Mouse (Mus musculus) CD4-positive helper T cell, adult 2 months (primary cell): ENCODE measurements around the gene Lin37.
A peak's percentile ranks its signal among the peaks of the same experiment; 100 is the strongest.

ENCODE experiments used
- DNase-seq: peaks from one replicate; pipeline ENCODE4 v3.0.0-alpha.2; 2012; ENCODE audit warnings: low read depth, missing footprints, low spot score

Gene Lin37

GRCm38 (mm10) chr7:30559443-30559954, at the start of gene Lin37:
TSS of gene Lin37 (minus strand) at chr7:30559838.
- DNase-seq = peak; percentile 93

- no peak for DNase-seq
These were observed 48.8 kb upstream of the Lin37 start for GRCm38 (mm10) chr7:30608476-30608875.

- DNase-seq = peak; percentile 78
These were observed 48.2 kb upstream of the Lin37 start for GRCm38 (mm10) chr7:30607706-30608309.

GRCm38 (mm10) chr7:30604944-30605343, 45.3 kb upstream of the Lin37 start:
- no peak for DNase-seq

GRCm38 (mm10) chr7:30604424-30604823, 44.8 kb upstream of the Lin37 start:
- no peak for DNase-seq

- no peak for DNase-seq
These were observed 42.9 kb upstream of the Lin37 start for GRCm38 (mm10) chr7:30602583-30602982.

GRCm38 (mm10) chr7:30600651-30601050, 41.0 kb upstream of the Lin37 start:
- no peak for DNase-seq

- peak; percentile 79 for DNase-seq
These were observed 40.3 kb upstream of the Lin37 start for GRCm38 (mm10) chr7:30599933-30600353.

- DNase-seq = no peak
These were observed 39.1 kb upstream of the Lin37 start, which contains the start of gene Zbtb32 for GRCm38 (mm10) chr7:30598786-30599185. TSS of gene Zbtb32 (minus strand) at chr7:30598909.

- no peak for DNase-seq
These were observed 37.2 kb upstream of the Lin37 start for GRCm38 (mm10) chr7:30596811-30597210.

- no peak for DNase-seq
These were observed 36.5 kb upstream of the Lin37 start for GRCm38 (mm10) chr7:30596093-30596492.

GRCm38 (mm10) chr7:30594510-30595024, 34.9 kb upstream of the Lin37 start:
- peak; percentile 27 for DNase-seq

GRCm38 (mm10) chr7:30593579-30594509, 34.2 kb upstream of the Lin37 start:
- peak; percentile 58 for DNase-seq

- DNase-seq = peak; percentile 44
These were observed 33.3 kb upstream of the Lin37 start for GRCm38 (mm10) chr7:30592772-30593423.

- DNase-seq = no peak
These were observed 31.9 kb upstream of the Lin37 start for GRCm38 (mm10) chr7:30591605-30591951.

GRCm38 (mm10) chr7:30590927-30591604, 31.4 kb upstream of the Lin37 start:
- DNase-seq = no peak

- DNase-seq = peak; percentile 72
These were observed 30.0 kb upstream of the Lin37 start for GRCm38 (mm10) chr7:30589435-30590301.

- peak; percentile 95 for DNase-seq
These were observed 29.2 kb upstream of the Lin37 start, which contains the start of gene Kmt2b for GRCm38 (mm10) chr7:30588676-30589434. TSS of gene Kmt2b (minus strand) at chr7:30588726.
